Mouse (Mus musculus): ENCODE results near the gene Poc1b.
"Not testable (repeated sequence)": the region's sequence is repeated elsewhere in the genome, so short reads cannot be mapped to it uniquely, and the experiment has no call there.

- not testable (repeated sequence) for TF ChIP-seq CTCF, EP300 (IDR thresholded peaks at IDR 0.05)
These were observed 109.7 kb downstream of the Poc1b start for GRCm38 (mm10) chr10:99216570-99216969.
